Mouse (Mus musculus): ENCODE data around the gene Lst1. TPM values are rescaled to one million over a fixed set of nuclear protein-coding genes. Genes with fewer than 3 reads are reported as not detected.

Gene Lst1
- polyA plus RNA-seq, 1 experiment from 2014 or later: 2.0 TPM

DNA sequence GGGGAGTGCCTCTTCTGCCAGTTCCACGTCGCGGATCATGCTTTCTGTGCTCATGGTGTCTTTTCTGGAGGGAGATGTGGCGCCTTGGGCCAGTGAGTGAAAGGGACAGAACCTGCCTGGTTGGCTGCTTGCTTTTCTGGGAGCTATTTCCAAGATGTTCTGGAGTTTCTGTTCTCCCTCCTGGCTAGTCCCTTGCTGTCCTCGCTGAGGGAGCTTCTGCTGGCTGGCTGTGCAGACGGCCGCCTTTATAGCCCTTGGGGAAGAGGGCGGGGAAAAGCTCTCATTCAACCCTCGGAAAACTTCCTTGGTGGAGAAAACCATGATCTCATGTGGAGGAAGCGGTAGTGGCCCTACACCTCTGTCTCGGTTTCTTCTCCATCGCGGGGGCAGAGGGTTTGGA is 13.5 kb upstream of the Lst1 start, which contains the start of gene Tnf:
Tnf (minus strand) TSS at position 221 of the 400 bp plus-strand sequence.
- Histone ChIP-seq H3K36me3 (no peaks in the 10 kb centered on the region), H3K4me3 (no peak within 1 kb of the TSS), H3K4me1 (peaks cover 14% of the 10 kb centered on the region), H3K9me3 (replicated peaks) (no peaks in the 10 kb centered on the region), H3K27ac (no peak within 1 kb of the TSS), H3K27me3 (ENCODE audit: low read depth, poor library complexity, severe bottlenecking) (peaks cover 94% of the 10 kb centered on the region)
- DNase-seq (ENCODE audit: low spot score): no peak
- 34% methylated on average over 13 of the region's 13 CpGs for WGBS

DNA sequence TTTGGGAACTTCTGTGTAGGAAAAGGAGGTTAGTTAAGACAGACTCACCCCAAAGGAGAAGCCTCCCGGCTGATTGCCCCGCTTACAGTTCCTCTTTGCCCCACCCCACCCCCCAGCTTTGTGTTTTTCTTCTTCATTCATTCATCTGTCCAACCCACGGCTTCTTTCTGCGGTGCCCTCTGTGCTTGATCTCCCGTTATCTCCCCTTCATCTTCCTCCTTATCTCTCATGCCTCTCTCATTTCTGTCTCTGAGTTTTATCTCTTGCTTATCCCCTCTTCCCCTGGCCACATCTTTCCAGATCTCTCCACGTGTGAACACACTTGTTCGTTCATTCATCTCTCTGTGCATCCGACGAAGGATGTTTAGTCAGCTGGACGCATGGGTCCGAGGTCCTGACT is 12.9 kb upstream of the Lst1 start:
- Histone ChIP-seq H3K36me3 (no peaks in the 10 kb centered on the region), H3K27me3 (ENCODE audit: low read depth, poor library complexity, severe bottlenecking) (peaks cover 95% of the 10 kb centered on the region), H3K27ac (no peak overlapping the region), H3K4me1 (peaks cover 20% of the 10 kb centered on the region), H3K4me3 (no peak overlapping the region), H3K9me3 (replicated peaks) (no peaks in the 10 kb centered on the region)
- no peak for DNase-seq (ENCODE audit: low spot score)
- 72% methylated on average over 11 of the region's 11 CpGs for WGBS

DNA sequence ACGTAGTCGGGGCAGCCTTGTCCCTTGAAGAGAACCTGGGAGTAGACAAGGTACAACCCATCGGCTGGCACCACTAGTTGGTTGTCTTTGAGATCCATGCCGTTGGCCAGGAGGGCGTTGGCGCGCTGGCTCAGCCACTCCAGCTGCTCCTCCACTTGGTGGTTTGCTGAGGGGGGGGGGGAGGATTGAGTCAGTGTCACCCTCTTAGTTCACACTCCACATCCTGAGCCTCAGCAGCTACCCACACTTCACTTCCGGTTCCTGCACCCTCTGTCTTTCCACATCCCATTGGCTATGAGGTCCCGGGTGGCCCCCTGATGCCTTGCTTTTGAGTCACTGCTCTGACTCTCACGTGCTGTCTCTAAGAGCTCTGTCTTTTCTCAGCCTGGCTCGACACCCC is 12.2 kb upstream of the Lst1 start:
- peaks cover 97% of the 10 kb centered on the region for H3K27me3 ChIP-seq (ENCODE audit: low read depth, poor library complexity, severe bottlenecking)
- H3K27ac ChIP-seq: no peak overlapping the region
- no peaks in the 10 kb centered on the region for H3K9me3 ChIP-seq (replicated peaks)
- H3K4me1 ChIP-seq: peaks cover 27% of the 10 kb centered on the region
- WGBS: 84% methylated on average over 11 of the region's 11 CpGs
- no peak overlapping the region for H3K4me3 ChIP-seq
- H3K36me3 ChIP-seq: no peaks in the 10 kb centered on the region
- DNase-seq (ENCODE audit: low spot score): no peak

DNA sequence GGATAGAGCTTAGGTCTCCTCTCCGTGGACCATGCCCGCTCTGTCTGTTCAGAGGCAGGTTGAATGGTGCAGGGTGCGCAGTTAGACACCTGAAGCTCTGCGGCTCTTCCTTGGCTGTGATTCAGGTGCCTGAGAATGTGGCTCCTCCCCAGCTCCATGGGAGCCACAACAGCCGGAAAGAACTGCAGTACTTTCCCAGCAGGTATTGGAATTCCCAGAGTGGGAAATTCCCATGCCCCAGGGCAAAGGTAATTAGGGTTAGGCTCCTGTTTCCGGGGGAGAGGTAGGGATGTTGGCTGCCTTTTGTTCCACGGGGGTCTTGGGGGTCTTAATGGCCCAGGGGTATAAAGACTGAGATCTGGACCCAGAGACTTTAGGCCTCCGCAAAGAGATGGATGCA is 10.7 kb upstream of the Lst1 start:
- Histone ChIP-seq H3K27ac (no peak overlapping the region), H3K9me3 (replicated peaks) (no peaks in the 10 kb centered on the region), H3K4me1 (peaks cover 38% of the 10 kb centered on the region), H3K4me3 (no peak overlapping the region), H3K36me3 (no peaks in the 10 kb centered on the region), H3K27me3 (ENCODE audit: low read depth, poor library complexity, severe bottlenecking) (peaks cover 97% of the 10 kb centered on the region)
- DNase-seq (ENCODE audit: low spot score): no peak
- 30% methylated on average over 8 of the region's 8 CpGs for WGBS

DNA sequence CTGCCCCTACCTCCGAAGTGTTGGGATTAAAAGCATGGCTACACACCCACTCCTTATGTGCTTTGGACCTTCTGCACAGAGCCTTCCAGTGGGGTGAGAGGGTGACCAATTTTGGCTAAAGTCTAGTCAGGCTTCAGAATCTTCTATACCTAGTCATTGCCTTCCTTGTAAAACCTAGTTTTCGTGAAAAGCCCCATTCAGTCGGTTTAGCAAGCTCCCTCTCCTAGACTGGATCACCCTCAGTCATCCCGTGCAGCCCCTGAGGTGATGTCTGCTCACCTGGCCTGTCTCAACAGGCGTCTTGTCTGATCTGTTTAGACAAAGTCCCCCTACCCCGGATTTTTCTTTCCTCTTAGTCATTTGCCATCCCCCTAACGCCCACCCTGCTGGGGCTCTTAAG is 9.8 kb upstream of the Lst1 start:
- no peak overlapping the region for H3K4me3 ChIP-seq
- no peak overlapping the region for H3K27ac ChIP-seq
- 58% methylated on average over 7 of the region's 7 CpGs for WGBS
- H3K27me3 ChIP-seq (ENCODE audit: low read depth, poor library complexity, severe bottlenecking): peaks cover 97% of the 10 kb centered on the region
- DNase-seq (ENCODE audit: low spot score): no peak
- H3K36me3 ChIP-seq: no peaks in the 10 kb centered on the region
- peaks cover 40% of the 10 kb centered on the region for H3K4me1 ChIP-seq
- H3K9me3 ChIP-seq (replicated peaks): no peaks in the 10 kb centered on the region

DNA sequence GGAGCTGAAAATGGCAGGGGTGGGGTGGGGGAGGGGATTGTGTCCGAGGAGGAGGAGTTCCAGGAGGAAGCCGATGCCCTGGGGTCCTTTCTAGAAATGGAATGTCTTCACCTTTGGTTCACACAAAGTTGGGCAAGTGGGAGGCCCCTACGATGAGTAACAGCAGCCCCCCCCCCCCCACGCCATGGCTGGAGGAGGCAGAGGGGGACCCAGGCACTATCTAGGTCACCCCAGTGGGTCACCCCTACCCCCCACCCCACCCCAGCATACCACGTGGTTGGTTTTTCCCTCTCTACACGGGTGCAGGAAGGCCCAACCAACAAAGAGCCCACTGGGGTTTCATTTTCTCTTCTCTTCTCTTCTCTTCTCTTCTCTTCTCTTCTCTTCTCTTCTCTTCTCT is 8.9 kb upstream of the Lst1 start:
- H3K27me3 ChIP-seq (ENCODE audit: low read depth, poor library complexity, severe bottlenecking): peaks cover 87% of the 10 kb centered on the region
- H3K9me3 ChIP-seq (replicated peaks): no peaks in the 10 kb centered on the region
- 51% methylated on average over 6 of the region's 6 CpGs for WGBS

DNA sequence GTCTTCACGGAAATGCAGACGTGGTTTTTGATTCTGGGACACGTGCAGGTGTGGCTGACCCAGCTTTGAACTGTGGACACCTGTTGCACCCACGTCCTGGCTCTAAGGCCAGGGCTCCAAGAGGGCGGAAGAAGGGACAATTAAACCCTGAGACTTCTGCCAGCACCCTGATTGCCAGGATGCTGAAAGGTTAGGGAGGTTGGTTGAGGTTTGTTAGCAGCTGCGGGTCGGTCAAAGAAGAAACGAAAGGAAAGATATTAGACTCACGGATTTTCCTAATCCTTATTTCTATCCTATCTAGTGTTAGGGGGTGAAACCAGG is 8.0 kb upstream of the Lst1 start:
- 36% methylated on average over 9 of the region's 9 CpGs for WGBS
- no peak overlapping the region for H3K27ac ChIP-seq
- H3K4me3 ChIP-seq: peak overlapping the region; percentile 50
- no peaks in the 10 kb centered on the region for H3K9me3 ChIP-seq (replicated peaks)
- DNase-seq (ENCODE audit: low spot score): no peak
- H3K36me3 ChIP-seq: no peaks in the 10 kb centered on the region
- H3K4me1 ChIP-seq: peaks cover 40% of the 10 kb centered on the region
- H3K27me3 ChIP-seq (ENCODE audit: low read depth, poor library complexity, severe bottlenecking): peaks cover 79% of the 10 kb centered on the region

More for the DNA sequence above, 8.9 kb upstream of the Lst1 start:
- no peak for DNase-seq (ENCODE audit: low spot score)
- Histone ChIP-seq H3K36me3 (no peaks in the 10 kb centered on the region), H3K27ac (no peak overlapping the region), H3K4me3 (no peak overlapping the region), H3K4me1 (peaks cover 40% of the 10 kb centered on the region)

DNA sequence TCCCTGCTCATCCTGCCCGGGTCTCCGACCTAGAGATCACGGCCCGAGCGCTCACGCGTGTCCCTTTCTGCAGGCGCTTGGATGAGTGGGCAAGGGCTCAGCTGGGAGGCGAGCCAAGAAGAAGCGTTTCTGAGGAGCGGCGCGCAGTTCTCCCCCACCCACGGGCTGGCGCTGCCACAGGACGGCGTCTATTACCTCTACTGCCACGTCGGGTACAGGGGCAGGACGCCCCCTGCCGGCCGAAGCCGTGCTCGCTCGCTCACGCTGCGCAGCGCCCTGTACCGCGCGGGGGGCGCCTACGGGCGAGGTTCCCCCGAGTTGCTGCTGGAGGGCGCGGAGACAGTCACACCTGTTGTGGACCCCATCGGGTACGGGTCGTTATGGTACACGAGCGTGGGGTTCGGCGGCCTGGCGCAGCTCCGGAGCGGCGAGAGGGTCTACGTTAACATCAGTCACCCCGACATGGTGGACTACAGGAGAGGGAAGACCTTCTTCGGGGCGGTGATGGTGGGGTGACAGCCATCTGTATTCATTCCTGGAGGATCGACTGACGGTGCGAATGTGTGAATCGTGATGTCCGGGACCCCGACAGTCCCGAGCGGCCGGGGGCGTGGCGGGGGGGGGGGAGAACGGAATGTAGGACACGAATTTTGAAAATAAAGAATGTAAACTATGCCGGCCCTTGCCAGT is 7.5 kb upstream of the Lst1 start:
- peaks cover 40% of the 10 kb centered on the region for H3K4me1 ChIP-seq
- no peaks in the 10 kb centered on the region for H3K9me3 ChIP-seq (replicated peaks)
- peaks cover 74% of the 10 kb centered on the region for H3K27me3 ChIP-seq (ENCODE audit: low read depth, poor library complexity, severe bottlenecking)
- DNase-seq (ENCODE audit: low spot score): peak; percentile 88
- H3K4me3 ChIP-seq: peak overlapping the region; percentile 50
- H3K27ac ChIP-seq: peak overlapping the region; percentile 50; the same call in 1 of the 2 replicates
- 2% methylated on average over 66 of the region's 66 CpGs for WGBS
- H3K36me3 ChIP-seq: no peaks in the 10 kb centered on the region

DNA sequence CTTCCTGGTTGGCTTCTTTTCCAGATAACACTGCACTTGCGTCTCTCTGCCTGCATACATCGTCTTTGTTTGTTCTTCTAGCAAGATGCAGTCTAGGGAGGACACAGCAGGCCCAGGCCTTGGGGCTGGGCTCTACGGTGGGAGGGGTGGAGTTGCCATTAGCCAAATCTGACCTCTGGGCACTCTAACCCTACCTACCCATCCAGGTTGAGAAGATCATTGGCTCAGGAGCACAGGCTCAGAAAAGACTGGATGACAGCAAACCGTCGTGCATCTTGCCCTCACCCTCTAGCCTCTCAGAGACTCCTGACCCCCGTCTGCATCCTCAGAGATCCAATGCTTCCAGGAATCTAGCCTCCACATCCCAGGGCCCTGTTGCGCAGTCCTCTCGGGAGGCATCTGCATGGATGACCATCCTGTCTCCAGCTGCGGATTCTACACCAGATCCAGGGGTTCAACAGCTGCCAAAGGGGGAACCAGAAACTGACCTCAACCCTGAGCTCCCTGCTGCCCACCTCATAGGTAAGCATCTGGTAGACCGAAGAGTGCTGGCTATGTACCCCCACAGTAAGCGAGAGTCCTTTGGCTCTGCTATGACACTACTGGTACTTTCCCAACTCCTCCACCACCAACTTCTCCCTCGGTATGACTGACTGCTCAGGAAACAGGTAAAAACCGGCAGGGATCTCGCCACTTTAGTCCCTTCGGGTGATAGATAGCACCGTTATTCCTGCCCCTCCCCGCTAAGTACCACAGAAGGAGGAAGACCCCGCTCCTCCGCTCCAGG is 6.8 kb upstream of the Lst1 start:
- Histone ChIP-seq H3K4me3 (peak overlapping the region; percentile 50), H3K4me1 (peaks cover 40% of the 10 kb centered on the region), H3K27me3 (ENCODE audit: low read depth, poor library complexity, severe bottlenecking) (peaks cover 67% of the 10 kb centered on the region), H3K27ac (peak overlapping the region; percentile 50; the same call in 1 of the 2 replicates), H3K9me3 (replicated peaks) (no peaks in the 10 kb centered on the region), H3K36me3 (no peaks in the 10 kb centered on the region)
- WGBS: 41% methylated on average over 19 of the region's 19 CpGs
- DNase-seq (ENCODE audit: low spot score): no peak

DNA sequence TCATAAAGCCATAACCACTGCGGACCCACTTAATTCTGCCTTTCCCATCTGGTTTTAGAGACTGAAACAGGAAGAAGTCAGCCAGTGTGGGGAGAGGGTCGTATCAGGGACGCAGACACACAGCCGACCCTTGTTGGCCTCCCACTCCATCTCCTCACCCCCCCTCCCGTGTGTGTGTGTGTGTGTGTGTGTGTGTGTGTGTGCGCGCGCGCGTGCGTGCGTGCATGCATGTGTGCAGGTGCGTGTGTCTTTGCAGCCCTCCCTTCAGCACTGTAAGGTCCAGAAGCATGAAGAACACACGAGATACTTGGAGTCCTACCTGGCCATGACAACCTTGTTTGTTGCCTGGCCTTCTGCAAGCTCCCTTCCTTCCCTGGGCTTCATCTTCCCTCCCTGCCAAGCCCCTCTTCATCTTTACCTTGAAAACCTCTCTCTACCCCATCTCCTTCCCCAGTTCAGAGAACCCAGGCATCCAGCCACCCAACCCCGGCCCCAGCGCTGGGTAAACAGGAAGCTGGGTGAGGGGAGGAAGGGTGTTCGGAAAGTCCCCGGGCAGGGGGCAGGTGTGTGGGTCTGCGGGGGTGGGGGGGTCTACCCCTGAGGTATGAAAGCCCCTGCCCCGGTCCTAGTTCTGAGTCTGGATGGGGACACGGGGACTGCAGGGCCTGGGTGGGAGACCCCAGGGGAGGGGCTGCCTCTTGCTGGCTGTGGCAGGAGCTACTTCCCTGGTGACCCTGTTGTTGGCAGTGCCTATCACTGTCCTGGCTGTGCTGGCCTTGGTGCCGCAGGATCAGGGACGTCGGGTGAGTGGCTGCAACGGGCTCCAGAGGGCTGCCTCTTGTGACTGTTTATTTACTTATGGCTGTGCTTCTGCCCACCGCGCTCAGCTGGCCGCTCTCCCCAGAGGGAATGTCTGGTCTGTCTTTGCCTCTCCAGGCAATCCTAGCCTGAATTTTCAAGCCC is 5.9 kb upstream of the Lst1 start, which contains the start of gene Ltb:
Ltb (plus strand) TSS at position 559 of the 963 bp plus-strand sequence.
- H3K27me3 ChIP-seq (ENCODE audit: low read depth, poor library complexity, severe bottlenecking): peaks cover 59% of the 10 kb centered on the region
- no peak for DNase-seq (ENCODE audit: low spot score)
- H3K4me1 ChIP-seq: peaks cover 39% of the 10 kb centered on the region
- peak within 1 kb of the TSS; percentile 34; the same call in 1 of the 2 replicates for H3K27ac ChIP-seq
- peak within 1 kb of the TSS; percentile 50 for H3K4me3 ChIP-seq
- no peaks in the 10 kb centered on the region for H3K36me3 ChIP-seq
- H3K9me3 ChIP-seq (replicated peaks): no peaks in the 10 kb centered on the region
- WGBS: 66% methylated on average over 28 of the region's 28 CpGs

DNA sequence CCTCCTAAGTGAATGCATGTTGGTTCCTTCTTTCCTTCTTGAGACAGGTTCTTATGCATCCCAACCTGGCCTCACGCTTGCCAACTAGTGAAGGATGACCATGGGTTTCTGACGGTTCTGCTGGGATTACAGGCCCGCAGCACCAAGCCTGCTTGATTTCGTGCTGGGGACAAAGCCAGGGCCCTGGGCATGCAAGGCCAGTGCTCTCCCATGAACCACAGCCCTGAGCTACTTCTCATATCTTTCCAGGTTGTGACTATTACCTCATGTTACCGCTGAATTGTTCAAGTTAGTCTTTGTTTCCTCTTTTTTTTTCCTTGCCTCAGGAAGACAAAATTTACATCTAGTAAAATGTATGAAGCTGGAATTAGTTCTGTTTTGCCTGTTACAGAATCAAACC is 4.7 kb upstream of the Lst1 start:
- Histone ChIP-seq H3K27me3 (ENCODE audit: low read depth, poor library complexity, severe bottlenecking) (peaks cover 48% of the 10 kb centered on the region), H3K9me3 (replicated peaks) (no peaks in the 10 kb centered on the region), H3K27ac (no peak overlapping the region), H3K36me3 (no peaks in the 10 kb centered on the region), H3K4me1 (peaks cover 33% of the 10 kb centered on the region), H3K4me3 (no peak overlapping the region)
- no peak for DNase-seq (ENCODE audit: low spot score)
- 90% methylated on average over 5 of the region's 5 CpGs for WGBS

DNA sequence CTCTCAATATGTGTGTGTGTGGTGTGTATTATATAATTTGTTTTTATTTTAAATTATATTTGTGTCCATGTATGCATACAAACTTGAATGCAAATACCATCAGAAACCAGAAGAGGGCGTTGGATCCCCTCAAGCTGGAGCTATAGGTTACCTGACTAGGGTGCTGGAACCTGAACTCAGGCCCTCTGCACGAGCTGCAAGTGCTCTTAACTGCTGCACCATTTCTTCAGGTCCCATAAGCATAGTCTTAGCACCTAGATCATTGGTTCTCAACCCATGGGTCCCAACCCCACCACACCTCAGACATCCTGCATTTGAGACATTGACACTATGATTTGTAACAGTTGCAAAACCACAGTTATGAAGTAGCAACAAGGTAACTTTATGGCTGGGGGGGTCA is 3.5 kb upstream of the Lst1 start:
- no peaks in the 10 kb centered on the region for H3K9me3 ChIP-seq (replicated peaks)
- peaks cover 36% of the 10 kb centered on the region for H3K27me3 ChIP-seq (ENCODE audit: low read depth, poor library complexity, severe bottlenecking)
- 77% methylated on average over 2 of the region's 2 CpGs for WGBS
- H3K36me3 ChIP-seq: no peaks in the 10 kb centered on the region
- no peak overlapping the region for H3K4me3 ChIP-seq
- DNase-seq (ENCODE audit: low spot score): no peak
- peaks cover 30% of the 10 kb centered on the region for H3K4me1 ChIP-seq
- H3K27ac ChIP-seq: no peak overlapping the region

Data from limb, embryonic 10.5 days (tissue).